Mouse (Mus musculus): Measurements from ENCODE around the gene Rab13.

Gene Rab13

DNA sequence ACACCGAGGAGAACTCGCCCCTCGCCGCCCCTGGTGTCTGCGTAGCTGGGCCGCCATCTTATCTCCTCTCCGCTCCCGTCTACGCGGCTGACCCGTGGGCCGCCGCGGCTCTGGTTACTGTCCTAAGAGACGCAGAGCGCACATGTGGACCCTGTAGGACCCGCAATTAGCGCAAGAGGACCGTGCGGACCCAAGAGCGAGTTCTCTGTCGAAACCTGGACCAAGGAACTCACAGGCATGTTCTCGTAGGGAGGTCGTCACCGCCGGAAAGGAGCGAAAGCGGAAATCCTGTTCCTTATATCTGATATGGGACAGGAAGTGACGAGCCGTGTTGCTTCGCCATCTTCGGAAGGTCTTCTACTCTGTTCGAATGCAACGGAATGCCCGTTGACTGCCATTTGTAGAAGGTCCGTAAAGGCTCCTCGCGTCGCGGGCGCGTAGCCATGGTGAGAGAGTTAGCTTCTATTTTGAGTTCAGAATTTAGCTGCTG lies at the start of gene Rab13, which contains the start of gene Rps27:
Gene Rab13 (plus strand): TSS at position 319 of the 490 bp plus-strand sequence.
Gene Rps27 (minus strand): TSS at position 275 of the 490 bp plus-strand sequence.
- peak; percentile 97 for DNase-seq

GRCm38 (mm10) chr3:90179566-90179965 lies 33.9 kb upstream of the Rab13 start:
- no peak for DNase-seq

DNA sequence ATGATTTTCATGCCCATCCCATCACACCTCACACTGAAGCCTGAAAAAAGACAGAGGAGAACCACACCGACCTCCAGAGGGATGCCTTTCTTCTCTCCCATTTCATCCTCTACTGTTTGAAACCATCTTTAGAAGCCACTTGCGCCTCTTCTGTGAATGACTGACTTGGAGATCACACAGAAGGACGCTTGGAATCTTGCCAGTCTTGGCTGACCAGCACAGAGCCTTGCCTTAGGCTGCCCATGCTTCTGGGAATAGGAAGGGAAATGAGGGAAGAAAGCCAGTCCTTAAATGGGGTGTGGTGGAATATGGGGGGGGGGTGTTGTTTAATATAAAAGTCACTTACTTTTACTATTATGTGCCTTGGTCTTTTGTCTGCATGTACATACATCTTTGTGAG lies 29.9 kb upstream of the Rab13 start:
- no peak for DNase-seq

DNA sequence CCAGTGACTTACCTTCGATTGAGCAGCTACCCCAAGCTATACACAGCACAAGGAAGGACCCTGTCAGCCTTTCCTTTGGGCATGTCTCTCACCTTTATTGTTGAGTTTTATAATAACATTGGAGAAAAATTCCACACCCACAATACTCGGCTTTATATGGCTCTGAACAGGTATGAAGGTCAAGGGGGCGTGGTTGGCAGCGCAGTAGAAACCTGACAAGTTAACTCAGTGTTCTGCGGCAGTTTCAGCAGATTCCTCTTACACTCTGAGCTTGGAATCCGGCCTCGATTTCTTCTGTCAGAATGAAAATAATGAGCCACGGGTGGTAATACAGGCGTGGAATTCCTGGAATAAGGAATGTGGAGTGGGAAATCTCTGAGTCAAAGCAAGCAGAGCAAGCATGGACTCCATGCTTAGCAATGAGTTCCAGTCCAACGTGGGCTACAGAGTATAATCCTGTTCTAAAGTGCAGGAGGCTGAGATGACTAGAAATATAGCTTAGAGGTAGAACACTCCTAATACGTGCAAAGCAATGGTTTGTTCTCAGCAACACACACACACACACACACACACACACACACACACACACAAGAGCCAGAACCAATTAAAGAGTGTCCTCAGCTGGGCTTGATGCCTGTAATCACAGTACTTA lies 22.5 kb upstream of the Rab13 start:
- DNase-seq, result no peak

- no peak for DNase-seq
These were observed 18.7 kb upstream of the Rab13 start for GRCm38 (mm10) chr3:90194759-90195158.

GRCm38 (mm10) chr3:90195644-90196043 lies 17.9 kb upstream of the Rab13 start:
- DNase-seq, result no peak

DNA sequence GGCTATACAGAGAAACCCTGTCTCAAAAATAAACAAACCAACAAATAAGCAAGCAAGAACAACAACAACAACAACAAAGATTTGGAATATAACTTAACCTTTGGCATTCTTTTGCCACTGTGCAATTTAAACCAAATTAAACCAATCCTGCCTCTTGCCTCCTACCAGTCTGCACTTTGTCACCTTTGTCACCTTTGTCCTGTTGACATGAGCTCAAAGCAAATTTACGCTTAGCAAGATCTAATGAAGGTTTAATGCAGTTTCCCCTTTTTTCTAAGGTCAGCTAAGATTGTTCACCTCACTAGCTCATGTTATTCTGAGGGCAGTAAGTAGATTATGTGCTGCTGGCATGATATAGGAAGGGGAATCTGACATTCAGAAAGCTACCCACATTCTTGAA lies 15.9 kb upstream of the Rab13 start:
- DNase-seq, result no peak

- peak; percentile 59 for DNase-seq
These were observed 10.6 kb upstream of the Rab13 start for GRCm38 (mm10) chr3:90202884-90203283.

DNA sequence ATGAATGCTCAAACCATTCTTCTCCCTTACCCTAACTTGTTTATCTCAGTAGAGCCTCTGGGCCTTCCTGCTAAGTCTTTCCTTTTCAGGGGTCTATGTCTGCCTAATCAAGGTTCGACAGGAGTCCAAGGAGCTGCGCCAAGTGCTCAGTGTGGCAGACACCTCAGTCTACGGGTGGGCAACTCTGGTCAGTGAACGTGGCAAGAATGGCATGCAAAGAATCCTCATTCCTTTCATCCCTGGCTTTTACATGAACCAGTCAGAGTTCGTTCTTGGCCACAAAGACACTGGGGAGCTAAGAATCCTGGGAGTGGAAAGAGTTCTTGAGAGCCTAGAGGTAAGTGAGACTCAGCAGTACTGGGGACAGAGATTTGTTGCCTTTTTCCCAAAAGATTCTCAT lies 9.9 kb upstream of the Rab13 start:
- DNase-seq, result no peak

DNA sequence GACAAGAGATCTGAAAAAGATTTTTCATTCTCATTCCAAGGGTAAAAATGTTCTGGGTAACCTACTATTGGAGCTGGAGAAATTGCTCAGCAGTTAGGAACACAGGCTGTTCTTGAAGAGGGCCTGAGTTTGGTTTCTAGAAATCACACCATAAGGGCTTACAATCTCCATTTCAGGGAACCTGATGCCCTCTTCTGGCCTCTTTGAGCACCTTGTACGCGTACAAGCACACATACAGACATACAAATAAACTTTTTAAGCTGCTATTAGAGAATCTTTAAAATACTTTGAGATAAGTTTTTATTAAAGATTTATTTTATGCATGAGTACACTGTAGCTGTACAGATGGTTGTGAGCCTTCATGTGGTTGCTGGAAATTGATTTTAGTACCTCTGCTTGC lies 8.9 kb upstream of the Rab13 start:
- DNase-seq, result no peak

DNA sequence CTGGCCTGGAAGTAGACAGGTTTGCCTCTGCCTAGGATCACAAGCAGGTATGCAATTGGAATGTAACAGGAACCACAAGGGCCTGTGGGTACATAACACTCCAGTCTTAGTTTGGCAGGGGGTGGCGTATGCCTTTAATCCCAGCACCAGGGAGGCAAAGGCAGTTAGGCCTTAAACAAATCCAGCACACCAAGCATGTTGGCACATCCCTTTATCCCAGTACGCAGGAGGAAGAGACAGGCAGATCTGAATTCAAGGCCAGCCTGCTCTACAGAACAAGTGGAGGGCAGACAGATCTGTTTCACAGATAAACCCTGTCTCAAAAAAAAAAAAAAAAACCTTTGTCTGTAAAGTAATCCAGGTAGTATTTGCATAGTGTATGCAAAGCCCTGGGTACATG lies 4.8 kb upstream of the Rab13 start:
- no peak for DNase-seq

GRCm38 (mm10) chr3:90209908-90210566 lies 3.5 kb upstream of the Rab13 start:
- DNase-seq, result no peak

DNA sequence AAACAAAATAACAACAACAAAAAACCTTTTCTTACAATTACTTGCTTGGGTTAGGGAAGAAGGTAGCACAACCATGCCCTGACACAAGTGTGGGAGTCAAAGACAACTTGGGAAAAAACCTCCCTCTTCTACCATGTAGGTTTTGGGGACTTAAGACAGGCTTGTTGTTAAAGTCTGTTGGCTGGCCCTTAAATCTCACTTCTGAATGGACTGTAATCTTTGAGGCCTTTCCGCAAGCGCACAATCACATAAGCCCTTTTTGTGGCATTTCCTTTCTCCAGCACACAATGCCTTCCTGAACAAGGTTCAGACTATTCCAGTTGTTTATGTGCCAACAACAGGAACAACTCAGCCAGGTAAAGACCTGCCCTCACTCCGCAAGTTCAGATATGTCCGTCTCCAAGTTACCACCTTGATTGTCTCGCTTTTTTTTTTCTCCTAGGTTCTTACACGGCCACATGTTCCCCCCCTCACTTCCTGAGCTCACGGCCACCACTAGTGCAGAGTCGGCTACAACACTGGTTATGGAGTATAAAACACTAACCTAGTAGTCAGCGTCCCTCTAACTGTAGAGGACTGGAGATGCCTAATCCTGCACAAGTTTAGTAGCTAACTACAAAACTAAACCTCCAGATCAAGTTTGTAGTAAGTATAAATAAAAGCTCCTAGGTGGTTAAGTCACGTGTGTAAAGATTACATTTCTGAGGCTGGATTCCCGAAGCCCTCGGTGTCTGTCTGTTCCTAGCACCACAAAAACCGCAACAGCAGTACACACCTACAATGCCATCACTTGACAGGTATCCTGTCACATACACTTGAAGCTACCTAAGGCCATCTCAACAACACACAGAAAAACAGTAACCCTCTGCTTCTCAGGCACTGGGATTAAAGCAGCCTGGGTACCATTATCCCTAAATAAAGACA lies 1.8 kb upstream of the Rab13 start:
- DNase-seq, result no peak

DNA sequence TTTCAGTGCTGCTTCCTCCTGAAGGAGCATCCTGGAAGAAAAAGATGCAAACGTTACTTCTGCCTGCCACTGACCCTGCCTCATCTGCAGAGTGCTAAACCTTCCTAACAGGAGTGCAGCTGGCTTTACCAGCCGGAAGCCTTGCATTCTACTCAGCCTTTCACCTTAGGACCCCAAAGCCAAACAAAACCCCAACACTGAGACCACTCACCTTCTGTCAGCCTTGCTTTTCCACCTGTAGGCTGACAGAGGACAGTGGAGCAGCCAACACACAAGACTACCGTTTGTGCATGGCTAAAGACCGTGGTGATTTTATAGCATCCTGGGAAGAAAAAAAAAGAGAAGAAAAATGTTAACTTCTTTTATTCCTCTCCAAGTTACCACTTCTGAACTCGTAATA lies 772 bp upstream of the Rab13 start:
- no peak for DNase-seq

DNA sequence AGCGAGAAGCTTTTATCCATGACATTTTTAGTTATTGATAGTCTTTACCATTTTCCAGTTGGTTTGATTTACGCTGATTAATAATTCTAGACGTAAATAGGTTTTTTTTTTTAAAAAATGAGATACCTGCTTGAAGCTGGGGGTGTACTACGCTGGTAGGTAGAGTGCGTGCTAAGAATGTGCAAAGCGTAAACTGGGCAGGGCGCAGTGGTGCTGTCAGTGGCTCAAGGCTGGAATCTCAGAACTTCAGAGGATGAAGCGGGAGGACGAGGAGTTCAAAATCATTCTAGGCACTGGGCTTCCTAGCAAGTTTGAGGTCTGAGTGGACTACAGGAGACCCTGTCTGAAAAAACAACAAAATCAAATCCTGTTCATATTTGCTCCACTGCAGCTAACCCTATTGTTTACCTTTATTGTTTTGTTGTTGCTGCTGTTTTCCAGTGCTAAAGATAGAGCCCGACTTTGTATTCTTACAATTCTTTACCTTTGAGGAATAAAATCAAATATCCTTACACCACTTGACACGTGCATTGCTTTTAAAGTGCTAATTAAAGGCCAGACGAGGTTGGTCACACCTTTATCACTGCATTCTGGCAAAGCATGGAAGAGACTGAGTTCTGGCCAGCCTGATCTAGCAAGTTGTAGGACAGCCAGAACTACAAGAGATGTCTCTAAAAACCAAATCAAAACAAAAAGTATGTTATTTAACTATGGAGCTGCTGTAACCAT lies 625 bp downstream of the Rab13 start:
- peak; percentile 47 for DNase-seq

DNA sequence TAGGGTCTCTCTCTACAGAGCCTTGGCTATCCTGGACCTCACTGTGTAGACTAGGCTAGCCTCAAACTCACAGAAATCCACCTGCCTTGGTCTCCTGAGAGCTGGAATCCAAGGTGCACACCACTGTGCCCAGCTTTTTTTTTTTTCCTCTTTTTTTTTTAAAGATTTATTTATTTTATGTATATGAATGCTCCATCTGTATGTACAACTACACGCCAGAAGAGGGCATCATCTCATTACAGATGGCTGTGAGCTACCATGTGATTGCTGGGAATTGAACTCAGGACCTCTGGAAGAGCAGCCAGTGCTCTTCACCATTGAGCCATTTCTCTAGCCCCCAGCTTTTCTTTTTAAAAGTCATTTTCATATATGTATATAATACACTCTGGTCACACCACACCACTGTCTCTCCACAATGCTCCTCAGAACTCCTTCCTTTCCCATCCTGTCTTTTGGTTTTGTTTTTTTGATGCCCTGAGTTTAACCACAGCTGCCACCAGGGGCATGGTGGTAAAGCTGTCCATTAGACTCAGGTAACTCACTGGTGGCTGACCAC lies 2.4 kb downstream of the Rab13 start:
- DNase-seq, result peak; percentile 44

GRCm38 (mm10) chr3:90220088-90220487 lies 6.6 kb downstream of the Rab13 start:
- peak; percentile 71 for DNase-seq

DNA sequence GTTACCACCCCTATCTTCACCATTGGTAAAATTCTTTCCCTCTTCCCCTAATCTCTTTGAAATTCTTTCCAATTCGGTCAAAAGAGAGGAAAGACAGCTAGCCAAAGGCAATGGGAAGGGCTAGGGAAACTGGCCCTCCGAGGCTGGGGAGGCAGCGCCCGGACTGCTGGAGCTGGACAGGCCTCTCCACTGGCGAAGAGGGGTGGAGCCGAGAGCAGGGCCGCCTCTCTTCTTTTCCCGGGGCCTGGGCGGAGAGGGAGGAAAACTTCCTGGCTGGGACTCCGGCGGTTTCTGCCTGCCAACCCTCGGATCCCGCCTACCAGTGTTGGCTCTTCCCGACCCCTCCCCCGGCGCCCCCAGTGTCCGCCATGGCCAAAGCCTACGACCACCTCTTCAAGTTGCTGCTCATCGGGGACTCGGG lies 7.0 kb downstream of the Rab13 start:
- DNase-seq, result peak; percentile 82

DNA sequence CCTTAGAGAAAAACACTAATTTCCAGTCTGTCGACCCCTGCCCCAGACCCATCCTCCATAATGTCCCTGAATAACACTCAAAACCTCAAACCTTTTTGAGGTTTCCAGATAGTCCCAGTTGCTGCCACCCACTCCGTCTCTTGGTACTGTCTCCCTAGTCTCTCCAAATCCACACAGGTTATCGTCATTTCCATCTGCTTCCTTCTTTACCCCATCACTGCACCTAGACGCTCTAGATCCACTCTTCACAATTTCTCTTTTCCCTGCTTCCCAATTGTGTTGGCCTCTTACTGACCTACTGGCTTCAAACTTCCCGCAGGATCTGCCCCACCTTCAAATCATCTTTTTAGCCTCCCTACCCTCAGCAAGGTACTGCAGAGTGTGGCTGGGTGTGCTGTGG lies 7.6 kb downstream of the Rab13 start:
- DNase-seq, result no peak

DNA sequence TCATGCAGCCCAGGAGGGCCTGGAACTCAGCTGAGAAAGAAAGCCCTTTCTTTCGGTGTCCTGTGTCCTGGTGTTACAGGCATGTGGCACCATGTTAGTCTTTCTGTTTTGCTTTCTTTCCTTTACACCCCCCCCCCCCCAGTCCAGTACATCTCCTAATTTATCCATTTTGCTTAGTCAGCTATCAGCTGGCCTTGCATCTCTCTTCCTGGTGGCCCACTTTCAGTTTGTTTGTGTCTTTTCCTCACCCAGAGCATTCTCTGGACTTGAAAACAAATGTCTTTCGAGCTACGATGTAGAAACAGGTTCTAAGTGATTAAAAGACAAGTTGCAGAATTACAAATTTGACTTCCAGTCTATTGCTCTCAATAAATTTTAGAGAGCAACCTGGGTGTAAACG lies 9.0 kb downstream of the Rab13 start:
- DNase-seq, result no peak

GRCm38 (mm10) chr3:90222941-90223340 lies 9.4 kb downstream of the Rab13 start:
- DNase-seq, result no peak

- no peak for DNase-seq
These were observed 10.8 kb downstream of the Rab13 start for GRCm38 (mm10) chr3:90224331-90224730.

Measured in kidney, adult 9 months (tissue).